Mouse (Mus musculus) retina, adult 2 months (tissue): Measurements from ENCODE around the gene Anxa5.

Source experiments
- DNase-seq: peaks from one replicate; pipeline ENCODE4 v3.0.0-alpha.2; 2012; ENCODE audit warnings: low read depth, low spot score

Gene Anxa5

DNA sequence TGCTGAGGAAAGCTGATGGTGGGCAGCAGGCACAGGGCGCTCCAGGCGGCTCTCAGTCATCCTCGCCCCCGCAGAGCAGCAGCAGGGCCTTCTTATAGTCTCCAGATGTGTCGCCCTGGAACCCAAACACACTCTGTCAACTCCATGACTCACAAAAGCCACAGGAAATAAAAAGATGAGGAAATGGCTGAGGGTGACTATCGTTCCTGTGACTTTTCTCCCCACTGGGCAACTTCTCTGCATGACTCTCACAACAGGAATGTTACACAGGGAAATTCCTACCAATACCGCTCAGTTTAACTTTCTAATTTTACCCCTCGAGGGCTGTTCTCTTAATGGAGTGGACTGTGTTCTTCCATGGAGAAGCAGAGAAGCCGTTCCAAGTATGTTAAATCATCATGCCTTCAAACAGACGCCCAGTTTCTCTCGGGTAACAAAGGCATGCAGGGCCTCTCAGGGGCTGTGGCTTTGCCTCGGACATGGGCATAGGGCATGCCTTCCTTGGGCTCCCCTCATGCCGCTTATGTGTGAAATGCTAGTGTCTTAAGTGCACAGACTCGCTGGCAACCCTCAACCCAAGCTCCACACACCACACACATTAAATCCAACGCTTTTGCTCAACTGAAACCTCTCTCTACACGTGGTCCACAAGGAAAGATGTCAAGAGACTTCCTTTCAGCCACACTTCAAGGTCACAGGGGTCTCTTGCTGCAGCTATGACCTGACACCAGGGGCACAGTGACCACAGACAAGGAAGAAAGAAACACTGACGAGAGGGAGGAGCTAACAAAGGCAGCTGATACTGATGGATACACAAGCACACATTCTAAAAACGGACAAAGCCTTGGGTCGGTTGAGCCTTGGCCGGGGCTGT, 26.2 kb downstream of the Anxa5 start:
- DNase-seq, result no peak

DNA sequence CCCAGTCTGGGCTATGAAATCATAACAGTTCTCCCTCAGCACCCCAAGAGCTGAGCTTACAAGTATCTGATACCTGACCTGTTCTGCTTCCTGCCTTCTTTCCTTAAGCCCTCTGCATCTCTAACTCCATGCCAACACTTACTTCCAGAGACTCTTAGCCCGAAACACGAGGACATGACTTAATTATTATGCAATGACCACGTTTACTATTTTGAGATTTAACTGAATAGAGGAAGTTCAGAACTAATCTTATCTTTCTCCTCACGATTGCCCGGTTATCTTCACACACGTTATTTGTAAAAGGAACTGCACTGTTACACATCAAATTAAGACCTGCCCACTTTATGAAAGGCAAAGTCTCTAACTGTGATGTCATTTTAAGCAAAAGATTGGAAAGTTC, 28.8 kb downstream of the Anxa5 start:
- no peak for DNase-seq

DNA sequence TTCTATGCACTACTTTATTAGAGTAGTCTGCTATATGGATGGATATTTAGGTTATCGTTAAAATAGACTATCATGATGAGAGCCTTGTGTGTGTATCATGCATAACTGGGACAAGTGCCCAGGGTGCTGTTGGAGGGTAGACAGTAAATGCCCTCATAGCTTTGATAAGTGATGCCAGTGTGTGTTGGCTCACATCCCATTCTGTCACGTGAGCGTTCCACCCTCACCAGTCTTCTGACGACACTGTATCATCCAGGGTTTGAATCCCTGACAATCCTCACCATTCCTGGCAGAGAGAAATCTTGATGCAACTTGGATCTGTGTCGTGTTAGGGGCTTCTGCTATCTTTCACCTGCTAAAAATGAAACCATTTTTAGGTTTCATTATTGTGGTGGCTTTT, 29.2 kb downstream of the Anxa5 start:
- no peak for DNase-seq

DNA sequence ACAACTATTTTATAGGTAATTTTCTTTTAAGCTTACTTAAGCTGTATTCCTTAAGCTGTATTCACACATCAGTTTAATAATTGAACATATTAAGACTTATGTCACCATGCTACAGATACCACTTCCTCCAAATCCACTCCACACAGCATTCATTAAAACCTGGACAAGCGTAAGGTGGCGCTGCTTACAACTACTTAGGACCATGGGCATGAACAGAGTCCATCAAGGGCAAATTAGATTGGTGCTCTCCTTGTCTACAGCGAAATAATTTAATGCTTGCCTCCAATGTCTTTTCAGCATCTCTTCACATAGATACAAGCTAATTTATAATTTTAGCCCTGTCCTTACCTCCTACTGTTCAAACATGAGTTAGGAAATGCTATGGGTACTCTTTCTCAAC, 29.7 kb downstream of the Anxa5 start:
- no peak for DNase-seq

DNA sequence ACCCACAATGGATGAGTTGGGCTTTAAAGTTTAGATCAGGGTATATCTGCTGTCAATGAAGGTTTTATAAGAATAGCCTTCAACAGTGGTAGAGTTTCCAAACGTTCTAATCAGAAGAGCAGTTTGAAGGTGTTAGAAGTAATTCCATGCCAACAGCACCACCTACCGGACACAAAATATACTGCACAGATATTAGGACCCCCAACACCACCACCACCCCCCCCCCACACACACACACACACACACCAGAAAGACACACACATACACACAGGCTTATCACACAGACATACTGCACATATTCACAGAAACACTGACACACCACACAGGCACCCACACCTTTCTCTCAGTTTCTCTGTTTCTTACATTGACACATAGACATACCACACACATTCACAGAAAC, 33.3 kb downstream of the Anxa5 start:
- DNase-seq, result peak; percentile 20

DNA sequence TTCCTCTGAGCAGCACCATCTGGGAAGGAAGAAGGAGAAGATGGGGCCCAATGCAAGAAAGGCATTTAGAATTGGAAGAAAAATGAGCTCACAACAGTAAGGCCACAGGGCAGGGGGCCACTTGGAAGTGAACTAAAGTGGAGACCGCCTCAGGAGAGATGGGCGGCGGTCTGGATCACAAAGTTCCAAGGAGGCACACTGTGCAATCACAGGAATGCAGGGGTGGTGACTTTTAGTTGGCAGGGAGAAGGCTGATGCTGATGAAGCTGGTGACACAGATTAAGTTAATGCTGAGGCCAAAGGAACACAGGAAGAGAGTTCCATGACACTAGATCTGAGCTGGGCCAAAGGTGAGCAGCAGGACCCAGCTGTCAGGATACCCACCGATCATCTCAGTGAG, 35.4 kb downstream of the Anxa5 start:
- no peak for DNase-seq

DNA sequence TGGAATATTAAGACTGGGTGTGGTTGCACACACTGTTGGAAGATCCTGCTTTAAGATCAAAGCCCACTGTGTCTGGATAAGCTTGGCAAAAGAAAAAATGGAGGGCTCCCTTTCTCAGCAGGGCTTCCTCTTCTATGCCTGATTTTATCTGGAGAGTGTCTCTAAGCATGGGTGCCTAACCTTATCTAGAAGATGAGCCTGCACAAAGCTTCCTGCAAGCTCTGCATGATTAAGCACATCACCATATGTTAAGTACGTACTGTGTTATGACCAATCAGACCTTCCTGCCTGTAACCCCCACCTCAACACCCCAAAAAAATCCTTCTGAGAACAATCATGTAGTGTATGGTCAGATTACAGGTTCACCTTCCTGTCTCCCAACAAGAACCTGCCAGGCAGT, 45.3 kb downstream of the Anxa5 start:
- DNase-seq, result no peak

DNA sequence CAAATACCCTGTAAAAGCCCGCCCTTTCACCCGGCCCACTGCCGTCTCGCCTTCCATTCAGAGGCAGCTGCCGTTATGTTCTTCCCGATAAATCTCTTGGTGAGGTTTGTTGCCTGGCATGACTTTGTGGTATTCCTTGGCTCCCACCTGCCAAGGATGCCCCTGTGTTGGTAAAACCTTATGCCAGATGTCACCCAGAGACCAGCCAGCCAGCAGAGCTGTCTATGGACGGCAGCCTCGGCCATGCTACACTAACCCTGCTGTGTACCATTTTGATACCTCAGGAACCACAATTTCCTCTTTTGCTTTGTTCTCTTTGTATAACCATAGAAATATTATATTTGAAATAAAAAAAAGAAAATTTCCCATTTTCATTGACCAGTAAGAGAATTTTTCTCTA, 48.3 kb downstream of the Anxa5 start:
- DNase-seq, result no peak

DNA sequence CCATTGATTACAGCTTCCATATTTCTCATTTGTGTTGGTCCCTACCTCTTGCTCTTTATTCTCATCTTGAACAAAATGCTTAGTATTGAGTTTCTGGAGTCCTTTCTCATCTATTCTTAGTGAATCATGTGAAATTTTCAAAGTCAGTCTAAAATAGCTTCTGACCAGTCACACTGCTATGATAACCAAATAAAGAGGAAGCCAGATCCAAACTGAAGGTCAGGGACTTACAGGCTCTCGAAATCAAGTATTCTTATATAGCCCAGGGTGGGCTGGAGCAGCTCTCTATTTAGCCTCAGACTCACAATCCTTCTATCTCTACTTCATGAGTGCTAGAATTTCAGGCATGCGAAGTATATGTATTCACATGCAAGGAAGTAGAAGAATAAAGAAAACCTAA, 66.2 kb downstream of the Anxa5 start:
- no peak for DNase-seq

DNA sequence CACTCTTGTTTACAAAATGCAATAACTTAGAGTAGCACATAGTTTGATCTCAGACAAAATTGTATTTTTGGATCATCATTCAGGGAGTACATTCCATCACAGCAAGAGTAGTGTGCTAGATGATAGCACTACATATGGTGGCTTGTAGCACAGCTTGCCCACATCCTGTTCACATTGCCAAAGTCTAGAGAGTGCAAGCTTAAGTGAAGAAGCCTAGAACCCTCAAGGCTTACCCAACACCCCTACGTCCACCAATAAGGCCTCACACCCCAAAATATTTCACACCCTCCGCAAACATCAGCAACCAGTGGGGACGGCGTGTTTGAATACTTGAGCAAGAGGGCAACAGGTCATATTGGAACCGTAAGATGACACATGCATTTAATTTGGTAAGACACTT, 68.7 kb downstream of the Anxa5 start:
- DNase-seq, result no peak

DNA sequence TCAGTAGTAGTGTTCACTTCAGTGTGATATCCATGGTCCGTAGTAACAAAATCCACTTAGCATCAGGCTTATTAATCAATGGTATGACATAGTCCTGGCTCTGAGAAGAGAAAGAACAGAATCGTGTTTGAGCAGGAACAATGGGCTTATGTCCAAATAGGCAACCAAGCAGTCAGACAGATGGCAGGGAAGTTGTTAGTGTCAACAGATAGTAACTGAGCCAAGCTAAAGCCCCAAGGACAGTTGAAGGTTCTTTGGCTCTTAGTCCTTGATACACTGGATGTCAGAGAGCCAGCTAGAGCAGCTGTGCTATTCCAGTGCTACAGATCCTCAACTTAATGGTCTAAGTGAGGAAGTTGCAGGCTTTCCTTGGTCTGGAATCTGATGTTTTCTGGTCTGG, 69.4 kb downstream of the Anxa5 start:
- no peak for DNase-seq

DNA sequence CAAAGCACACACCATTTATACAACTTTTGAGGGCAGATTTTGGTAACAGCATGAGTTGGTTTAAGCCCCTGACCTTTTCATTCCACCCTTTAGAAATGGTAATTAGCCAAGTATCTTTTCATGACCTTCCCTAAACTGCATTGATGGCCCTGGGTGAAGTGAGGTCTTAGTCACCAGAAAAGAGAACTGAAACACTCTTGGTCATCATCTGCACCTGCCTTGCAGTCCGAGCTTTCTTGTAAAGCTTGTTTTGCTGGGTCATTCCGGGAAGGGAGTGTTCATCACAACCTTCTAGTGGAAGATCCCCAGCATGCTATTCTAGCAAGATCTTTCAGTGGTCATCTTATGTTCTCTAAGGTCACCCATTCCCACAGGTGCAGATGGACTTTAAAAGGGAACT, 73.8 kb downstream of the Anxa5 start:
- DNase-seq, result no peak

DNA sequence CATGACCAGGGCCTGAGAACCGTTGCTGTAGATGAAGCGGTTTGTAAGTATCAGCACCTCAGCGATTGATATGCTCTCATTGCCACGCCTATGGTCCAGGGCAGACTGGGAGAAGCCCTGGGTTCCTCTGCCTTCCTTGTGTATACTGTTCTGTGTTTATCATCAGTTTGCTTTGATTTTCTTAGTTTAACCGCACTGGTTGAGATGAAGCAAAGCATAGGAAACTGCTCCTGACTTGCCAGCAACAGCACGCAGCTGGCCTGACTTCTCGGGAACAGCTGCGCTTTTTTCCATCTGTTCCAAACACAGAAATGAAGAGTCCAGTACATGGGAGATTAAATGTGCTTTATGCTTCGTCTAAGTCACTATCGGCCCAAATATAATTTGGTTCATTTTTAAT, 75.0 kb downstream of the Anxa5 start:
- no peak for DNase-seq
